Mouse (Mus musculus): Measurements from ENCODE around the gene Col5a3.
A peak's percentile ranks its signal among the peaks of the same experiment; 100 is the strongest.

Col5a3 gene

GRCm38 (mm10) chr9:20805159-20805495 lies 9.7 kb downstream of the Col5a3 start:
- no peak for DNase-seq (ENCODE audit: low spot score in 2 of 2)

GRCm38 (mm10) chr9:20804266-20805158 lies 10.4 kb downstream of the Col5a3 start:
- DNase-seq (ENCODE audit: low spot score in 2 of 2): no peak

GRCm38 (mm10) chr9:20794108-20794806 lies 20.6 kb downstream of the Col5a3 start:
- peak; percentile 58 to 67 for DNase-seq (ENCODE audit: low spot score in 2 of 2)

- DNase-seq (ENCODE audit: low spot score in 2 of 2): no peak
These were observed 24.5 kb downstream of the Col5a3 start for GRCm38 (mm10) chr9:20790345-20790744.

GRCm38 (mm10) chr9:20789651-20790050 lies 25.2 kb downstream of the Col5a3 start:
- DNase-seq (ENCODE audit: low spot score in 2 of 2): no peak

GRCm38 (mm10) chr9:20787992-20788391 lies 26.9 kb downstream of the Col5a3 start:
- no peak for DNase-seq (ENCODE audit: low spot score in 2 of 2)

- no peak for DNase-seq (ENCODE audit: low spot score in 2 of 2)
These were observed 29.8 kb downstream of the Col5a3 start for GRCm38 (mm10) chr9:20785055-20785454.

- DNase-seq (ENCODE audit: low spot score in 2 of 2): no peak
These were observed 33.6 kb downstream of the Col5a3 start for GRCm38 (mm10) chr9:20781286-20781685.

- no peak for DNase-seq (ENCODE audit: low spot score in 2 of 2)
These were observed 49.6 kb downstream of the Col5a3 start for GRCm38 (mm10) chr9:20765274-20765673.

GRCm38 (mm10) chr9:20763099-20763498 lies 51.8 kb downstream of the Col5a3 start:
- no peak for DNase-seq (ENCODE audit: low spot score in 2 of 2)

GRCm38 (mm10) chr9:20762197-20762961 lies 52.5 kb downstream of the Col5a3 start:
- DNase-seq (ENCODE audit: low spot score in 2 of 2): no peak

- DNase-seq (ENCODE audit: low spot score in 2 of 2): no peak
These were observed 53.5 kb downstream of the Col5a3 start for GRCm38 (mm10) chr9:20761388-20761787.

- peak in 1 of 2 experiments; percentile 15 for DNase-seq (ENCODE audit: low spot score in 2 of 2)
These were observed 54.1 kb downstream of the Col5a3 start for GRCm38 (mm10) chr9:20760813-20761212.

- no peak for DNase-seq (ENCODE audit: low spot score in 2 of 2)
These were observed 56.0 kb downstream of the Col5a3 start for GRCm38 (mm10) chr9:20758896-20759295.

- no peak for DNase-seq (ENCODE audit: low spot score in 2 of 2)
These were observed 56.6 kb downstream of the Col5a3 start for GRCm38 (mm10) chr9:20758243-20758642.

GRCm38 (mm10) chr9:20757087-20757955 lies 57.5 kb downstream of the Col5a3 start:
- DNase-seq (ENCODE audit: low spot score in 2 of 2): peak in 1 of 2 experiments; percentile 22

- DNase-seq (ENCODE audit: low spot score in 2 of 2): no peak
These were observed 58.7 kb downstream of the Col5a3 start for GRCm38 (mm10) chr9:20756081-20756700.

GRCm38 (mm10) chr9:20754335-20754734 lies 60.5 kb downstream of the Col5a3 start:
- no peak for DNase-seq (ENCODE audit: low spot score in 2 of 2)

GRCm38 (mm10) chr9:20751477-20752029 lies 63.3 kb downstream of the Col5a3 start:
- DNase-seq (ENCODE audit: low spot score in 2 of 2): no peak

- DNase-seq (ENCODE audit: low spot score in 2 of 2): no peak
These were observed 65.7 kb downstream of the Col5a3 start for GRCm38 (mm10) chr9:20749213-20749612.

Data from frontal cortex, postnatal 10 days (tissue).